44 mouse cellular contexts compared by ENCODE assay signal in genomic region chr3:159598875-159599274, GRCm38 (mm10). TPM values are rescaled to one million over a fixed set of nuclear protein-coding genes. Genes with fewer than 3 reads are reported as not detected.
"Had no signal": no experiment of that assay in that cellular context is flagged by ENCODE, and none has a peak within 500 bp of the region (broad histone marks: within the 10 kb centered on the region; RNA-seq: fewer than 3 reads in every experiment).

TSS of gene Rpe65 (plus strand) at chr3:159599175.

- H3K4me1 ChIP-seq: limb, embryonic 10.5 days; limb, embryonic 12.5 days; limb, embryonic 13.5 days; limb, embryonic 15.5 days; liver, embryonic 12.5 days; liver, embryonic 13.5 days; liver, embryonic 15.5 days; lung, embryonic 15.5 days; megakaryocyte, embryonic 14.5 days; midbrain, embryonic 10.5 days; midbrain, embryonic 12.5 days; midbrain, embryonic 13.5 days; midbrain, embryonic 15.5 days had no signal

- H3K4me2 ChIP-seq: limb, embryonic 12.5 days; limb, embryonic 13.5 days; limb, embryonic 15.5 days; liver, embryonic 11.5 days; liver, embryonic 12.5 days; liver, embryonic 13.5 days; liver, embryonic 15.5 days; lung, embryonic 15.5 days; midbrain, embryonic 11.5 days; midbrain, embryonic 12.5 days; midbrain, embryonic 13.5 days; midbrain, embryonic 15.5 days had no signal

- DNase-seq: left cerebral cortex, postnatal 4 days; liver; liver, embryonic 13.5 days; liver, postnatal 0 days; lung, adult 18-20 months; lung, adult 2 months; lung, postnatal 10 days; lung, postnatal 14 days; lung, postnatal 36 days; lung, postnatal 4 days; midbrain, embryonic 14.5 days had no signal

- H3K9me3 ChIP-seq: limb, embryonic 10.5 days; limb, embryonic 12.5 days; limb, embryonic 13.5 days; limb, embryonic 15.5 days; liver, embryonic 12.5 days; liver, embryonic 13.5 days; liver, embryonic 15.5 days; lung, embryonic 15.5 days; megakaryocyte, embryonic 14.5 days; midbrain, embryonic 10.5 days; midbrain, embryonic 12.5 days; midbrain, embryonic 13.5 days; midbrain, embryonic 15.5 days had no signal

- H3K4me3 ChIP-seq: left cerebral cortex, adult 2 months; limb, embryonic 10.5 days; limb, embryonic 12.5 days; limb, embryonic 13.5 days; limb, embryonic 15.5 days; liver, embryonic 12.5 days; liver, embryonic 13.5 days; liver, embryonic 15.5 days; lung, embryonic 15.5 days; megakaryocyte, embryonic 14.5 days; midbrain, embryonic 10.5 days; midbrain, embryonic 12.5 days; midbrain, embryonic 13.5 days; midbrain, embryonic 15.5 days; myocyte had no signal

- H3K27ac ChIP-seq: left cerebral cortex, adult 2 months; limb, embryonic 10.5 days; limb, embryonic 12.5 days; limb, embryonic 13.5 days; limb, embryonic 15.5 days; liver, embryonic 12.5 days; liver, embryonic 13.5 days; liver, embryonic 14.5 days; liver, embryonic 15.5 days; lung, embryonic 15.5 days; macrophage; midbrain, embryonic 10.5 days; midbrain, embryonic 12.5 days; midbrain, embryonic 13.5 days; midbrain, embryonic 15.5 days had no signal

- H3K9ac ChIP-seq: limb, embryonic 12.5 days; limb, embryonic 13.5 days; limb, embryonic 15.5 days; liver, embryonic 12.5 days; liver, embryonic 13.5 days; liver, embryonic 14.5 days; liver, embryonic 15.5 days; liver, postnatal 0 days; lung, embryonic 15.5 days; midbrain, embryonic 12.5 days; midbrain, embryonic 13.5 days; midbrain, embryonic 15.5 days had no signal

- H3K36me3 ChIP-seq: limb, embryonic 10.5 days; limb, embryonic 12.5 days; limb, embryonic 13.5 days; limb, embryonic 15.5 days; liver, embryonic 12.5 days; liver, embryonic 13.5 days; liver, embryonic 15.5 days; lung, embryonic 15.5 days; midbrain, embryonic 10.5 days; midbrain, embryonic 12.5 days; midbrain, embryonic 13.5 days; midbrain, embryonic 15.5 days had no signal

- ATAC-seq: liver, embryonic 12.5 days; liver, postnatal 0 days; lung, postnatal 0 days; midbrain, embryonic 13.5 days; midbrain, embryonic 15.5 days; midbrain, embryonic 16.5 days had no signal

- H3K27me3 ChIP-seq: limb, embryonic 12.5 days; limb, embryonic 13.5 days; limb, embryonic 15.5 days; liver, embryonic 12.5 days; liver, embryonic 13.5 days; liver, embryonic 15.5 days; lung, embryonic 15.5 days; megakaryocyte, embryonic 14.5 days; midbrain, embryonic 12.5 days; midbrain, embryonic 13.5 days; midbrain, embryonic 15.5 days had no signal

RNA-seq across cellular contexts. Expression of gene Rpe65, which starts in this region (rescaled TPM):
- total RNA-seq: left cerebral cortex, postnatal 10 days; left cerebral cortex, postnatal 14 days; left cerebral cortex, postnatal 4 days; liver, adult 2 months; megakaryocyte progenitor cell, adult 5-6 weeks; megakaryocyte, adult 5-6 weeks; megakaryocyte-erythroid progenitor cell, adult 5-6 weeks; midbrain, postnatal 0 days; monocyte, adult 5-6 weeks had no signal
- polyA plus RNA-seq: limb, embryonic 10.5 days; limb, embryonic 11.5 days; limb, embryonic 12.5 days; limb, embryonic 13.5 days; limb, embryonic 14.5 days; limb, embryonic 15.5 days; liver, adult 2 months; liver, embryonic 11.5 days; liver, embryonic 12.5 days; liver, embryonic 13.5 days; liver, embryonic 14.5 days; liver, embryonic 15.5 days; liver, embryonic 16.5 days; liver, postnatal 0 days; lung, adult 2 months; lung, embryonic 15.5 days; lung, embryonic 16.5 days; lung, postnatal 0 days; macrophage; midbrain, embryonic 10.5 days; midbrain, embryonic 11.5 days; midbrain, embryonic 12.5 days; midbrain, embryonic 13.5 days; midbrain, embryonic 15.5 days; midbrain, embryonic 16.5 days; midbrain, postnatal 0 days; myocyte; neural tube, embryonic 11.5 days had no signal
